Mouse (Mus musculus) midbrain, embryonic 12.5 days (tissue): ENCODE data around the gene Plau. TPM values are rescaled to one million over a fixed set of nuclear protein-coding genes. Genes with fewer than 3 reads are reported as not detected.

ENCODE experiments used
- ATAC-seq: fragments of 200-750 bp; cut with Nextera tagmentation; 2 replicates; pipeline ENCODE4 v1.8.0; 2017; ENCODE audit warnings: low read depth, moderate TSS enrichment, moderate library complexity; ENCODE audit not compliant: low FRiP score
- H3K27ac ChIP-seq: fragments of 300-500 bp; sonication (generic); replicated peaks from 2 replicates; pipeline ENCODE4 v1.5.1; 2016; ENCODE audit warnings: mild to moderate bottlenecking
- H3K27me3 ChIP-seq: fragments of 300-500 bp; sonication (generic); 2 replicates; pipeline ENCODE4 v1.6.1; 2016; ENCODE audit warnings: mild to moderate bottlenecking
- H3K36me3 ChIP-seq: fragments of 300-500 bp; sonication (generic); 2 replicates; pipeline ENCODE4 v1.6.1; 2016
- H3K4me1 ChIP-seq: fragments of 300-500 bp; sonication (generic); 2 replicates; pipeline ENCODE4 v1.6.1; 2016
- H3K4me2 ChIP-seq: fragments of 300-500 bp; sonication (generic); replicated peaks from 2 replicates; pipeline ENCODE4 v1.6.1; 2016; ENCODE audit warnings: mild to moderate bottlenecking, moderate library complexity
- H3K4me3 ChIP-seq: fragments of 300-500 bp; sonication (generic); 2 replicates; pipeline ENCODE4 v1.5.1; 2016; ENCODE audit warnings: mild to moderate bottlenecking
- H3K9ac ChIP-seq: fragments of 300-500 bp; sonication (generic); replicated peaks from 2 replicates; pipeline ENCODE4 v1.6.1; 2016; ENCODE audit warnings: mild to moderate bottlenecking, moderate library complexity
- H3K9me3 ChIP-seq: fragments of 300-500 bp; sonication (generic); 2 replicates; pipeline ENCODE4 v1.6.1; 2016; ENCODE audit warnings: mild to moderate bottlenecking
- WGBS: fragments of 180-500 bp; shearing (Covaris S2); methylation state at CpG from one replicate; pipeline ENCODE4 v1.1.7; 2016; 5-methylcytosine and 5-hydroxymethylcytosine counted together
- polyA plus RNA-seq: library from polyadenylated mRNA; unstranded; fragments of >200 nt; fragmentation: Nextera tagmentation; extraction: Ambion mirVana; gene quantifications from 2 replicates; pipeline ENCODE4 v1.2.1, GENCODE M21; 2016

Plau gene
- 0.29 and 0.34 TPM in 2 replicates for polyA plus RNA-seq

- WGBS = under 1% methylated on average over 31 of the region's 33 CpGs
- Histone ChIP-seq H3K27me3 (peaks cover 25% of the 10 kb centered on the region), H3K27ac (no peak within 1 kb of the TSS), H3K36me3 (no peaks in the 10 kb centered on the region), H3K9ac (peak within 1 kb of the TSS; percentile 62), H3K4me1 (peaks cover 6% of the 10 kb centered on the region), H3K4me2 (peak within 1 kb of the TSS; percentile 95), H3K9me3 (no peaks in the 10 kb centered on the region), H3K4me3 (peak within 1 kb of the TSS; percentile 53)
- ATAC-seq = peak; percentile 91
Observed at GRCm38 (mm10) chr14:20836171-20836904, at the start of gene Plau. Gene Plau (plus strand): TSS chr14:20836660.

GRCm38 (mm10) chr14:20788151-20788550, 48.3 kb upstream of the Plau start:
- Histone ChIP-seq H3K36me3 (peaks cover 69% of the 10 kb centered on the region), H3K9me3 (no peaks in the 10 kb centered on the region), H3K27ac (no peak overlapping the region), H3K27me3 (no peaks in the 10 kb centered on the region), H3K4me3 (no peak overlapping the region), H3K9ac (no peak overlapping the region), H3K4me2 (no peak overlapping the region), H3K4me1 (peaks cover 31% of the 10 kb centered on the region)
- WGBS = 83% methylated on average over 3 of the region's 3 CpGs
- no peak for ATAC-seq

- Histone ChIP-seq H3K4me3 (no peak overlapping the region), H3K9me3 (no peaks in the 10 kb centered on the region), H3K9ac (no peak overlapping the region), H3K27me3 (no peaks in the 10 kb centered on the region), H3K27ac (no peak overlapping the region), H3K36me3 (peaks cover 57% of the 10 kb centered on the region), H3K4me2 (no peak overlapping the region), H3K4me1 (peaks cover 35% of the 10 kb centered on the region)
- WGBS = 96% methylated on average over 4 of the region's 4 CpGs
- no peak for ATAC-seq
Observed at GRCm38 (mm10) chr14:20789593-20789992, 46.9 kb upstream of the Plau start.

GRCm38 (mm10) chr14:20790445-20790844, 46.0 kb upstream of the Plau start:
- Histone ChIP-seq H3K27me3 (peaks cover 1% of the 10 kb centered on the region), H3K27ac (no peak overlapping the region), H3K9me3 (no peaks in the 10 kb centered on the region), H3K4me1 (peaks cover 38% of the 10 kb centered on the region), H3K4me2 (no peak overlapping the region), H3K4me3 (no peak overlapping the region), H3K9ac (no peak overlapping the region), H3K36me3 (peaks cover 49% of the 10 kb centered on the region)
- no peak for ATAC-seq
- WGBS = 95% methylated on average over 5 of the region's 5 CpGs

GRCm38 (mm10) chr14:20790996-20791395, 45.5 kb upstream of the Plau start:
- ATAC-seq = no peak
- no peak overlapping the region for H3K4me2 ChIP-seq
- 99% methylated on average over 6 of the region's 6 CpGs for WGBS
- H3K9ac ChIP-seq = no peak overlapping the region
- H3K27me3 ChIP-seq = peaks cover 6% of the 10 kb centered on the region
- H3K4me1 ChIP-seq = peaks cover 39% of the 10 kb centered on the region
- H3K27ac ChIP-seq = no peak overlapping the region
- H3K9me3 ChIP-seq = no peaks in the 10 kb centered on the region
- H3K4me3 ChIP-seq = no peak overlapping the region
- H3K36me3 ChIP-seq = peaks cover 48% of the 10 kb centered on the region

- no peak for ATAC-seq
- peak overlapping the region; percentile 74; the same call in 1 of the 2 replicates for H3K4me2 ChIP-seq
- H3K9me3 ChIP-seq = no peaks in the 10 kb centered on the region
- H3K4me3 ChIP-seq = no peak overlapping the region
- H3K27ac ChIP-seq = no peak overlapping the region
- 0 out of 2 replicates have a peak overlapping the region, but pooled peaks have one; percentile 1 for H3K9ac ChIP-seq
- H3K27me3 ChIP-seq = peaks cover 6% of the 10 kb centered on the region
- H3K4me1 ChIP-seq = peaks cover 38% of the 10 kb centered on the region
- WGBS = 83% methylated on average over 16 of the region's 16 CpGs
- H3K36me3 ChIP-seq = peaks cover 48% of the 10 kb centered on the region
Observed at GRCm38 (mm10) chr14:20791511-20792242, 44.8 kb upstream of the Plau start.

GRCm38 (mm10) chr14:20792243-20792921, 44.1 kb upstream of the Plau start:
- Histone ChIP-seq H3K4me3 (peak overlapping the region; percentile 93), H3K27me3 (peaks cover 10% of the 10 kb centered on the region), H3K9ac (peak overlapping the region; percentile 89), H3K9me3 (no peaks in the 10 kb centered on the region), H3K4me2 (peak overlapping the region; percentile 74), H3K27ac (peak overlapping the region; percentile 85), H3K4me1 (peaks cover 41% of the 10 kb centered on the region), H3K36me3 (peaks cover 42% of the 10 kb centered on the region)
- WGBS = 71% methylated on average over 8 of the region's 8 CpGs
- ATAC-seq = no peak

GRCm38 (mm10) chr14:20792922-20793757, 43.3 kb upstream of the Plau start:
- Histone ChIP-seq H3K4me2 (peak overlapping the region; percentile 74), H3K4me1 (peaks cover 41% of the 10 kb centered on the region), H3K27me3 (peaks cover 11% of the 10 kb centered on the region), H3K4me3 (peak overlapping the region; percentile 93), H3K9me3 (no peaks in the 10 kb centered on the region), H3K27ac (peak overlapping the region; percentile 85), H3K9ac (peak overlapping the region; percentile 89), H3K36me3 (peaks cover 35% of the 10 kb centered on the region)
- WGBS = under 1% methylated on average over 36 of the region's 57 CpGs
- ATAC-seq = peak; percentile 78

GRCm38 (mm10) chr14:20793758-20794531, 42.5 kb upstream of the Plau start, which contains the start of gene Camk2g:
Gene Camk2g (minus strand): TSS chr14:20794088.
- ATAC-seq = peak; percentile 86
- 2% methylated on average over 28 of the region's 76 CpGs for WGBS
- no peaks in the 10 kb centered on the region for H3K9me3 ChIP-seq
- peak within 1 kb of the TSS; percentile 89 for H3K9ac ChIP-seq
- H3K27me3 ChIP-seq = peaks cover 11% of the 10 kb centered on the region
- peak within 1 kb of the TSS; percentile 85 for H3K27ac ChIP-seq
- H3K4me3 ChIP-seq = peak within 1 kb of the TSS; percentile 93
- peaks cover 41% of the 10 kb centered on the region for H3K4me1 ChIP-seq
- peaks cover 27% of the 10 kb centered on the region for H3K36me3 ChIP-seq
- H3K4me2 ChIP-seq = peak within 1 kb of the TSS; percentile 74

- Histone ChIP-seq H3K27ac (no peak overlapping the region), H3K9ac (peak overlapping the region; percentile 89; the same call in 1 of the 2 replicates), H3K9me3 (no peaks in the 10 kb centered on the region), H3K4me1 (peaks cover 41% of the 10 kb centered on the region), H3K36me3 (peaks cover 20% of the 10 kb centered on the region), H3K27me3 (peaks cover 11% of the 10 kb centered on the region), H3K4me3 (peak overlapping the region; percentile 93), H3K4me2 (peak overlapping the region; percentile 74)
- ATAC-seq = no peak
- WGBS = 7% methylated on average over 9 of the region's 9 CpGs
Observed at GRCm38 (mm10) chr14:20794589-20794988, 41.9 kb upstream of the Plau start.
